Mouse (Mus musculus) gastrocnemius, adult 2 months (tissue): ENCODE measurements around the gene Srpr. TPM values are rescaled to one million over a fixed set of nuclear protein-coding genes. Genes with fewer than 3 reads are reported as not detected.

Source experiments
- DNase-seq: peaks from one replicate; pipeline ENCODE4 v3.0.0; 2022
- H3K27ac ChIP-seq: fragments of 200-600 bp; 2 replicates; pipeline ENCODE4 v1.8.1; 2022; ENCODE audit warnings: mild to moderate bottlenecking
- H3K4me3 ChIP-seq: fragments of 200-600 bp; 2 replicates; pipeline ENCODE4 v1.8.1; 2022; ENCODE audit warnings: mild to moderate bottlenecking, moderate library complexity
- CTCF ChIP-seq: fragments of 200-600 bp; IDR thresholded peaks from 2 replicates; pipeline ENCODE4 v1.8.1; 2022; ENCODE audit warnings: antibody characterized with exemption, mild to moderate bottlenecking, moderate library complexity
- intact Hi-C: fragments of 180-260 bp; cut with DNase I; formaldehyde crosslinking; loops from one replicate; pipeline ENCODE4 v1.15.1; 2025
- total RNA-seq, 2 experiments: library from RNA; stranded (reverse); gene quantifications; 2 replicates each; pipeline ENCODE4 v1.2.3; 2021

Gene Srpr
- total RNA-seq, 2 experiments from 2014 or later = 222 to 262 TPM

- Histone ChIP-seq H3K4me3 (no peak overlapping the region), H3K27ac (no peak overlapping the region)
- no peak for TF ChIP-seq CTCF
- no peak for DNase-seq
- intact Hi-C loops = no loop called here
Measured at GRCm38 (mm10) chr9:35277855-35278365, 77.9 kb downstream of the Srpr start.

DNA sequence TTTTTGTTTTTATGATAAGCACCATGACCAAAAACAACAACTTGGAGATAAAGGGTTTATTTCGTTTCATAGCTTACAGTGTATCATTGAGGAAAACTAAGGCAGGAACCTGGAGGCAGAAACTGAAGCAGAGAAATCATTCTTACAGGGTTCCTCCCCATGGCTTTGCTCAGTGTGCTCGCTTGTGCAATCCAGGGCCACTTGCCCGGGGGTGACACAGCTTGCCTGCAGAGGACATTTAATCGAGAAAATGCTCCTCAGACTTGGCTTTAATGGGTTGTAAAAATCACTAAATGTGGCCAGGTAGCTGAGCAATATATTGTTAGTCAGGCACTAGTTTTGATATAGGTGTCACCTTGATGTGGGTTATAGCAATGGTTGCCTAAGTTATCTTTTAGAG is 78.5 kb downstream of the Srpr start:
- intact Hi-C loops = no loop called here
- Histone ChIP-seq H3K27ac (no peak overlapping the region), H3K4me3 (no peak overlapping the region)
- no peak for TF ChIP-seq CTCF
- peak; percentile 62 for DNase-seq

GRCm38 (mm10) chr9:35282006-35282850 is 82.3 kb downstream of the Srpr start:
- H3K4me3 ChIP-seq = no peak overlapping the region
- intact Hi-C loops = loop anchor here (1.0 kb wide), 2 partner anchors 242 to 253 kb away; no protein-coding TSS in a partner anchor
- peak; percentile 47 for DNase-seq
- TF ChIP-seq CTCF = peak; percentile 84
- peak overlapping the region; percentile 44 for H3K27ac ChIP-seq

DNA sequence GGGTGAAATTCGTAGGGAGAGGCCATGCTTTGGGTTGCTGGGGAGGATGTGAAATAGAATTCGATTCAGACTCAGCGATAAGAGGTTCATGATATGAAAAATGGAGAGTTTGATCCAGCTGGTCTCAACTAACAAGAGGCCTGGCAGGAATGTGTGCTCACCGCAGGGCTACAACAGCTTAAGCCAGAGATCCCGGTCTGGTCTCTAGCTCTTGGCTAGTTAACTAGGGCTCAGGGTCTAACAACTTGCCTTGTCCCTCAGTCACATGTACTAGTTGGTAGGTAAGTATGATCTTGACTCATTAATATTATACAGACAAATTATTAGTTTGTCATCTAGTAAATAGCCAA is 82.9 kb downstream of the Srpr start:
- no peak overlapping the region for H3K4me3 ChIP-seq
- peak overlapping the region; percentile 44 for H3K27ac ChIP-seq
- intact Hi-C loops = loop anchor here (1.0 kb wide), 2 partner anchors 241 to 252 kb away; no protein-coding TSS in a partner anchor
- TF ChIP-seq CTCF = no peak
- no peak for DNase-seq

DNA sequence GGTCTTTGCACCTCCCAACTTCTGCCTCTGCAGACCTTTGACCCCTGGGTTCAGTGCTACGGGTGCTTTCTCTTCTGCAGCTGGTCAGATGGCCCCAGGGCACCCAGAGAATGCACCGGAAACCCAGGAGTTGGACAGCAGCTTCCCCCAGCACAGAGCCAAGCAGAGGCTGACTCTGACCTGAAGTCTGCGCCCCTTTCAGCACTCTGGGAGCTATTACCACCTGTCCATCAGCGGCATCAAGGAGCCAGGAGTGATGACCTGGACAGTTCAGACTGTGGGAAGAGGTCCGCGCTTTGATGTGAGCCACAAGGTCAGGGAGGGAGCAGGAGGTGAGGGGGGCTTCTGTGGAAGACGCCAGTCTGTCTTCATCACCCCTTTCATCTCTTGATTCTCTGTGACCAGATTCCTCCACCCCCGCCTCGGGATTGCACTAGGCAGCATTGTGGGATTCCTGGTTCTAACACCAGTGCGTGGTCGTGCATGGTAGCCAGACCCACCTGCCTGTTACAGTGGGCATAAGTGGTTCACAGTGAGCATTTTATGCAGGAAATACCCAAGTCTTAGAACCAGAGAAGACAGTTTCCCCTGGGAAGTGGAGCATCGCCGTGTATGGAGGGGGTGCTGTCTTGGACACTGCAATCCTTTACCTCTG is 83.6 kb downstream of the Srpr start:
- Histone ChIP-seq H3K27ac (0 out of 2 replicates have a peak overlapping the region, but pooled peaks have one; percentile 44), H3K4me3 (no peak overlapping the region)
- intact Hi-C loops = no loop called here
- DNase-seq = no peak
- no peak for TF ChIP-seq CTCF

DNA sequence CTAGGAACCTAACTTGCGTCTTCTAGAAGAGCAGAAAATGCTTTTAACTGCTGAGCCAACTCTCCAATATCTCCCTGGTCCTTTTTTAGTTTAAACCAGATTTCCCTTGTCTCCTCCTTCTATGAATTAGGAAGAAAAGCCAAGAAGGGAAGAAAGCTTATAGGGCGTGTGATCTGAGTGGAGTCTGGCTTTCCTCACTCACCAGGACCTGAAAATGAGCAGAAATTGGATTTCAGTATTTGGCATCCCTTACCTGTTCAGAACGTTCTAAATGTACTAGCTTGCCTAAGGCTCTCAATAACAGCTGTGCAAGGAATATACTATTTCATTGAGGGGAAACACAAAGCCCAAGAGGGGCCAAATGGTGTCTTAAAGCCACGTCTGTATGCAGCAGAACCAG is 84.4 kb downstream of the Srpr start:
- H3K27ac ChIP-seq = no peak overlapping the region
- intact Hi-C loops = no loop called here
- H3K4me3 ChIP-seq = no peak overlapping the region
- TF ChIP-seq CTCF = no peak
- no peak for DNase-seq

- DNase-seq = no peak
- H3K4me3 ChIP-seq = no peak overlapping the region
- intact Hi-C loops = no loop called here
- no peak overlapping the region for H3K27ac ChIP-seq
- no peak for TF ChIP-seq CTCF
Measured at GRCm38 (mm10) chr9:35286351-35286750, 86.4 kb downstream of the Srpr start.

GRCm38 (mm10) chr9:35289992-35290391 is 90.0 kb downstream of the Srpr start:
- no peak for TF ChIP-seq CTCF
- H3K27ac ChIP-seq = no peak overlapping the region
- no peak for DNase-seq
- H3K4me3 ChIP-seq = no peak overlapping the region
- intact Hi-C loops = no loop called here

DNA sequence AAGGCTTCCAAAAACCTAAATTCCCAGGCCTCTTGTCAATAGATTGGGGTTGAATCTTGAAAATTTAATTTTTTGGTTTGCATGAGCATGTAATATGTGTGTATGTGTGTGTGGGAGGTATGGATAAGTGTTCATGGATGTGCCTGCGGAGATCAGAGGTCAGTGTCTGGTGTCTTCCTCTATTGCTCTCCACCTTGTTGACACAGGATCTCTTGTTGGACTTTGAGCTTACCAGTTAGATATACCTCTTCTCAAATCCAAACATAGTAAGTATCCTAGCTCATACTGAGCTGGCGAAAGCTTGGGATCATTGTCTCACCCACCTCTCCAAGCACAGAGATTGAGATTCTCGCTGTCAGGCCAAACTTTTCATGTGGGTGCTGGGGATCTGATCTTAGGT is 90.4 kb downstream of the Srpr start:
- DNase-seq = no peak
- Histone ChIP-seq H3K27ac (no peak overlapping the region), H3K4me3 (no peak overlapping the region)
- intact Hi-C loops = no loop called here
- no peak for TF ChIP-seq CTCF

DNA sequence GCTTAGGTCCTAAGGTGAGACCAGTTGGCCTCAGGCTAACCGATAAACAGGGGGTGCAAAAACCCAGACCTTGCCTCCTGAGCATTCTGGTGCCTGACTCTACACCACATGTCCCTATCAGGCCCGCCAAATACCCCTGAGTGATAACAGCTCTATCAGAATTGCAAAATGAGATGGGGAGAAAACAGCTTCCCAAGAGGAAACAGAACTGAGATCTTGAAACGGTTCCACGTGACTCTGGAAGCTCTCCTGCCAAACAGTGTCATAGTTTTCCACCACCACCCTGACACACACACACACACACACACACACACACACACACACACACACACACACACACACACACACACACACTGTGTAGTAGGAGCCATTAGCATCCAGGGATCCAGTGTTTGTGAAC is 90.9 kb downstream of the Srpr start:
- no peak overlapping the region for H3K4me3 ChIP-seq
- intact Hi-C loops = no loop called here
- TF ChIP-seq CTCF = no peak
- no peak for DNase-seq
- H3K27ac ChIP-seq = no peak overlapping the region

DNA sequence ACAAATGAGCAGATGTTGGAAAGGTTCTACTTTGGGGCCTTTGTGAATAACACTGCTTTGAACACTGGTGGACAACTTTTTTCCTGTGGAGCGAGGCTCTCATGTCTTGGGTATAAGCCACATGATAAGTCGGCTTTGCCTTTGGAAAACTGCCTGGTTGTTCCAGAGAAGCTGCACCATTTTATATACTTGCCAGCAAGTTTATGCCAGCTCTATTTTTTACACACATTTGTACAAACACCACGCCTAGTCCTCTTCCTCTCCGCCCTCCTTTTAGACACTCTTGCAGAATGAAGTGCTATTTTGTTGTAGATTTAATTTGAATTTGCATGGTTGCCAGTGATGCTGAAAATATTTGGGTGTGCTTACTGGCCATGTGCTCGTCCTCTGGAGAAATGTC is 93.5 kb downstream of the Srpr start:
- peak overlapping the region; percentile 52; the same call in 1 of the 2 replicates for H3K27ac ChIP-seq
- no peak for TF ChIP-seq CTCF
- DNase-seq = peak; percentile 29
- no peak overlapping the region for H3K4me3 ChIP-seq
- intact Hi-C loops = no loop called here

Other genes starting within 250 kb of the Srpr start
- gene St3gal4, start 80.9 kb upstream of the Srpr start, total RNA-seq = 1 to 10 TPM; 4.2 to 4.3 TPM
- 1 to 10 TPM; 7.7 to 8.4 TPM for gene Dcps, start 24.1 kb upstream of the Srpr start, total RNA-seq
- 10 to 100 TPM; 29.1 to 42.0 TPM for gene Tirap, start 116 bp downstream of the Srpr start, total RNA-seq
- gene Foxred1, start 10.9 kb downstream of the Srpr start, total RNA-seq = 10 to 100 TPM; 17.6 to 20.3 TPM
- gene Fam118b, start 67.6 kb downstream of the Srpr start, total RNA-seq = 10 to 100 TPM; 24.3 to 29.8 TPM
- 1 to 10 TPM; 6.8 to 7.5 TPM for gene Rpusd4, start 67.7 kb downstream of the Srpr start, total RNA-seq
- gene Cdon, start 221.0 kb downstream of the Srpr start, total RNA-seq = 10 to 100 TPM; 12.4 to 12.9 TPM